Mouse (Mus musculus): ENCODE data around the gene Otog.

Gene Otog

GRCm38 (mm10) chr7:46282276-46282675 is 41.5 kb downstream of the Otog start:
- DNase-seq (ENCODE audit: low read depth in 2 of 2, low spot score in 2 of 2): no peak

- DNase-seq (ENCODE audit: low read depth in 2 of 2, low spot score in 2 of 2): no peak
Observed at GRCm38 (mm10) chr7:46283681-46284080, 42.9 kb downstream of the Otog start.

GRCm38 (mm10) chr7:46285161-46285839 is 44.5 kb downstream of the Otog start:
- DNase-seq (ENCODE audit: low read depth in 2 of 2, low spot score in 2 of 2): no peak

- no peak for DNase-seq (ENCODE audit: low read depth in 2 of 2, low spot score in 2 of 2)
Observed at GRCm38 (mm10) chr7:46286391-46286790, 45.6 kb downstream of the Otog start.

- no peak for DNase-seq (ENCODE audit: low read depth in 2 of 2, low spot score in 2 of 2)
Observed at GRCm38 (mm10) chr7:46287051-46287450, 46.3 kb downstream of the Otog start.

GRCm38 (mm10) chr7:46296330-46296729 is 55.5 kb downstream of the Otog start:
- DNase-seq (ENCODE audit: low read depth in 2 of 2, low spot score in 2 of 2): no peak

- DNase-seq (ENCODE audit: low read depth in 2 of 2, low spot score in 2 of 2): no peak
Observed at GRCm38 (mm10) chr7:46301031-46301632, 60.3 kb downstream of the Otog start.

GRCm38 (mm10) chr7:46313486-46313885 is 72.7 kb downstream of the Otog start:
- no peak for DNase-seq (ENCODE audit: low read depth in 2 of 2, low spot score in 2 of 2)

GRCm38 (mm10) chr7:46314220-46315009 is 73.6 kb downstream of the Otog start:
- DNase-seq (ENCODE audit: low read depth in 2 of 2, low spot score in 2 of 2): no peak

GRCm38 (mm10) chr7:46315692-46316091 is 74.9 kb downstream of the Otog start:
- no peak for DNase-seq (ENCODE audit: low read depth in 2 of 2, low spot score in 2 of 2)

GRCm38 (mm10) chr7:46316948-46317347 is 76.2 kb downstream of the Otog start:
- DNase-seq (ENCODE audit: low read depth in 2 of 2, low spot score in 2 of 2): no peak

GRCm38 (mm10) chr7:46321242-46321641 is 80.5 kb downstream of the Otog start:
- DNase-seq (ENCODE audit: low read depth in 2 of 2, low spot score in 2 of 2): no peak

GRCm38 (mm10) chr7:46327896-46328295 is 87.1 kb downstream of the Otog start:
- DNase-seq (ENCODE audit: low read depth in 2 of 2, low spot score in 2 of 2): no peak

GRCm38 (mm10) chr7:46337397-46337796 is 96.6 kb downstream of the Otog start:
- DNase-seq (ENCODE audit: low read depth in 2 of 2, low spot score in 2 of 2): no peak

- DNase-seq (ENCODE audit: low read depth in 2 of 2, low spot score in 2 of 2): no peak
Observed at GRCm38 (mm10) chr7:46339818-46340217, 99.0 kb downstream of the Otog start.

- no peak for DNase-seq (ENCODE audit: low read depth in 2 of 2, low spot score in 2 of 2)
Observed at GRCm38 (mm10) chr7:46340295-46340694, 99.5 kb downstream of the Otog start.

- DNase-seq (ENCODE audit: low read depth in 2 of 2, low spot score in 2 of 2): no peak
Observed at GRCm38 (mm10) chr7:46341471-46341870, 100.7 kb downstream of the Otog start.

GRCm38 (mm10) chr7:46347692-46348091 is 106.9 kb downstream of the Otog start:
- no peak for DNase-seq (ENCODE audit: low read depth in 2 of 2, low spot score in 2 of 2)

GRCm38 (mm10) chr7:46348813-46349212 is 108.0 kb downstream of the Otog start:
- DNase-seq (ENCODE audit: low read depth in 2 of 2, low spot score in 2 of 2): no peak

- DNase-seq (ENCODE audit: low read depth in 2 of 2, low spot score in 2 of 2): no peak
Observed at GRCm38 (mm10) chr7:46350119-46350702, 109.4 kb downstream of the Otog start.

GRCm38 (mm10) chr7:46352748-46353147 is 112.0 kb downstream of the Otog start:
- no peak for DNase-seq (ENCODE audit: low read depth in 2 of 2, low spot score in 2 of 2)

GRCm38 (mm10) chr7:46353216-46353615 is 112.4 kb downstream of the Otog start:
- no peak for DNase-seq (ENCODE audit: low read depth in 2 of 2, low spot score in 2 of 2)
